Mouse (Mus musculus) left cerebral cortex, adult 18-20 months (tissue): ENCODE results near the gene Mas1. TPM values are rescaled to one million over a fixed set of nuclear protein-coding genes. Genes with fewer than 3 reads are reported as not detected.

ENCODE experiments used
- microRNA-seq, 2 experiments: library from miRNA; unstranded; fragments of <30 nt; microRNA quantifications; one replicate each; pipeline ENCODE4 v1.2.0; 2021
- total RNA-seq, 2 experiments: library from RNA; stranded (reverse); gene quantifications; 2 replicates each; pipeline ENCODE4 v1.2.3; 2021

Gene Mas1
- total RNA-seq, 2 experiments from 2014 or later = 33.7 to 39.3 TPM

Small RNAs within 50 kb of the gene (microRNA-seq; reads per million reads assigned to microRNA genes)
- gene Gm24085 = 0 reads per million in 2 experiments

Other genes starting within 250 kb of the Mas1 start
- gene Slc22a1, start 192.3 kb downstream of the Mas1 start, total RNA-seq = 1 to 10 TPM in 1 of 2 experiments, not detected in 1; 1.2 TPM
- 10 to 100 TPM; 26.9 to 27.0 TPM for gene Igf2r, start 98.5 kb downstream of the Mas1 start, total RNA-seq
- gene Mrgprh, start 7.9 kb upstream of the Mas1 start, total RNA-seq = not detected
- gene Pnldc1, start 42.1 kb upstream of the Mas1 start, total RNA-seq = 1 to 10 TPM; 2.3 to 4.2 TPM
- 100 to 1,000 TPM; 221 to 227 TPM for gene Tcp1, start 47.6 kb upstream of the Mas1 start, total RNA-seq
- 10 to 100 TPM; 60.4 to 66.3 TPM for gene Mrpl18, start 48.2 kb upstream of the Mas1 start, total RNA-seq
- 1 to 10 TPM; 4.8 to 5.5 TPM for gene Acat3, start 72.5 kb upstream of the Mas1 start, total RNA-seq
- 10 to 100 TPM; 63.4 to 71.2 TPM for gene Acat2, start 92.6 kb upstream of the Mas1 start, total RNA-seq
- 10 to 100 TPM; 54.5 to 58.9 TPM for gene Wtap, start 126.0 kb upstream of the Mas1 start, total RNA-seq
- gene Sod2, start 138.7 kb upstream of the Mas1 start, total RNA-seq = 100 to 1,000 TPM; 272 to 273 TPM
- gene Gpr31b, start 184.2 kb upstream of the Mas1 start, total RNA-seq = not detected
- gene Tcp10b, start 193.0 kb upstream of the Mas1 start, total RNA-seq = under 1 TPM; 0.73 to 0.91 TPM